Mouse (Mus musculus): Measurements from ENCODE around the gene Ric1.

The Ric1 gene

GRCm38 (mm10) chr19:29521637-29522435, at the start of gene Ric1:
TSS of gene Ric1 (plus strand) at chr19:29522282.
- Histone ChIP-seq H3K36me3 (ENCODE audit: control insufficient read depth, insufficient read depth, low read length, poor library complexity, severe bottlenecking) (no peaks in the 10 kb centered on the region), H3K27me3 (ENCODE audit: control insufficient read depth, insufficient read depth, low read length, poor library complexity, severe bottlenecking) (no peaks in the 10 kb centered on the region)
- DNase-seq (ENCODE audit: low read depth, low spot score) = peak; percentile 86

- no peak for DNase-seq (ENCODE audit: low read depth, low spot score)
- no peaks in the 10 kb centered on the region; the same call in 1 of the 2 replicates for H3K36me3 ChIP-seq (ENCODE audit: control insufficient read depth, insufficient read depth, low read length, poor library complexity, severe bottlenecking)
Observed at GRCm38 (mm10) chr19:29472424-29472823, 49.7 kb upstream of the Ric1 start.

GRCm38 (mm10) chr19:29472946-29473345, 49.1 kb upstream of the Ric1 start:
- Histone ChIP-seq H3K27me3 (ENCODE audit: control insufficient read depth, insufficient read depth, low read length, poor library complexity, severe bottlenecking) (no peaks in the 10 kb centered on the region), H3K36me3 (ENCODE audit: control insufficient read depth, insufficient read depth, low read length, poor library complexity, severe bottlenecking) (no peaks in the 10 kb centered on the region; the same call in 1 of the 2 replicates)
- DNase-seq (ENCODE audit: low read depth, low spot score) = no peak

More at GRCm38 (mm10) chr19:29472424-29472823, 49.7 kb upstream of the Ric1 start:
- no peaks in the 10 kb centered on the region for H3K27me3 ChIP-seq (ENCODE audit: control insufficient read depth, insufficient read depth, low read length, poor library complexity, severe bottlenecking)

- no peaks in the 10 kb centered on the region for H3K27me3 ChIP-seq (ENCODE audit: control insufficient read depth, insufficient read depth, low read length, poor library complexity, severe bottlenecking)
- H3K36me3 ChIP-seq (ENCODE audit: control insufficient read depth, insufficient read depth, low read length, poor library complexity, severe bottlenecking) = no peaks in the 10 kb centered on the region; the same call in 1 of the 2 replicates
- DNase-seq (ENCODE audit: low read depth, low spot score) = no peak
Observed at GRCm38 (mm10) chr19:29474803-29475202, 47.3 kb upstream of the Ric1 start.

- Histone ChIP-seq H3K27me3 (ENCODE audit: control insufficient read depth, insufficient read depth, low read length, poor library complexity, severe bottlenecking) (no peaks in the 10 kb centered on the region), H3K36me3 (ENCODE audit: control insufficient read depth, insufficient read depth, low read length, poor library complexity, severe bottlenecking) (no peaks in the 10 kb centered on the region; the same call in 1 of the 2 replicates)
- DNase-seq (ENCODE audit: low read depth, low spot score) = peak; percentile 45
Observed at GRCm38 (mm10) chr19:29475210-29475620, 46.9 kb upstream of the Ric1 start.

GRCm38 (mm10) chr19:29478598-29478997, 43.5 kb upstream of the Ric1 start:
- no peak for DNase-seq (ENCODE audit: low read depth, low spot score)
- Histone ChIP-seq H3K27me3 (ENCODE audit: control insufficient read depth, insufficient read depth, low read length, poor library complexity, severe bottlenecking) (no peaks in the 10 kb centered on the region), H3K36me3 (ENCODE audit: control insufficient read depth, insufficient read depth, low read length, poor library complexity, severe bottlenecking) (no peaks in the 10 kb centered on the region)

- Histone ChIP-seq H3K27me3 (ENCODE audit: control insufficient read depth, insufficient read depth, low read length, poor library complexity, severe bottlenecking) (no peaks in the 10 kb centered on the region), H3K36me3 (ENCODE audit: control insufficient read depth, insufficient read depth, low read length, poor library complexity, severe bottlenecking) (no peaks in the 10 kb centered on the region)
Observed at GRCm38 (mm10) chr19:29481578-29481977, 40.5 kb upstream of the Ric1 start.

GRCm38 (mm10) chr19:29482148-29482547, 39.9 kb upstream of the Ric1 start:
- Histone ChIP-seq H3K27me3 (ENCODE audit: control insufficient read depth, insufficient read depth, low read length, poor library complexity, severe bottlenecking) (no peaks in the 10 kb centered on the region), H3K36me3 (ENCODE audit: control insufficient read depth, insufficient read depth, low read length, poor library complexity, severe bottlenecking) (no peaks in the 10 kb centered on the region)
- DNase-seq (ENCODE audit: low read depth, low spot score) = no peak

More at GRCm38 (mm10) chr19:29481578-29481977, 40.5 kb upstream of the Ric1 start:
- DNase-seq (ENCODE audit: low read depth, low spot score) = no peak

GRCm38 (mm10) chr19:29482637-29483036, 39.4 kb upstream of the Ric1 start:
- no peaks in the 10 kb centered on the region for H3K27me3 ChIP-seq (ENCODE audit: control insufficient read depth, insufficient read depth, low read length, poor library complexity, severe bottlenecking)
- DNase-seq (ENCODE audit: low read depth, low spot score) = no peak
- no peaks in the 10 kb centered on the region for H3K36me3 ChIP-seq (ENCODE audit: control insufficient read depth, insufficient read depth, low read length, poor library complexity, severe bottlenecking)

- Histone ChIP-seq H3K27me3 (ENCODE audit: control insufficient read depth, insufficient read depth, low read length, poor library complexity, severe bottlenecking) (no peaks in the 10 kb centered on the region), H3K36me3 (ENCODE audit: control insufficient read depth, insufficient read depth, low read length, poor library complexity, severe bottlenecking) (no peaks in the 10 kb centered on the region)
- no peak for DNase-seq (ENCODE audit: low read depth, low spot score)
Observed at GRCm38 (mm10) chr19:29483386-29483785, 38.7 kb upstream of the Ric1 start.

GRCm38 (mm10) chr19:29484537-29484936, 37.5 kb upstream of the Ric1 start:
- no peaks in the 10 kb centered on the region for H3K36me3 ChIP-seq (ENCODE audit: control insufficient read depth, insufficient read depth, low read length, poor library complexity, severe bottlenecking)
- peak; percentile 78 for DNase-seq (ENCODE audit: low read depth, low spot score)
- no peaks in the 10 kb centered on the region for H3K27me3 ChIP-seq (ENCODE audit: control insufficient read depth, insufficient read depth, low read length, poor library complexity, severe bottlenecking)

- no peaks in the 10 kb centered on the region for H3K36me3 ChIP-seq (ENCODE audit: control insufficient read depth, insufficient read depth, low read length, poor library complexity, severe bottlenecking)
- H3K27me3 ChIP-seq (ENCODE audit: control insufficient read depth, insufficient read depth, low read length, poor library complexity, severe bottlenecking) = no peaks in the 10 kb centered on the region
- DNase-seq (ENCODE audit: low read depth, low spot score) = peak; percentile 74
Observed at GRCm38 (mm10) chr19:29485257-29485948, 36.7 kb upstream of the Ric1 start.

- DNase-seq (ENCODE audit: low read depth, low spot score) = peak; percentile 98
- Histone ChIP-seq H3K27me3 (ENCODE audit: control insufficient read depth, insufficient read depth, low read length, poor library complexity, severe bottlenecking) (no peaks in the 10 kb centered on the region), H3K36me3 (ENCODE audit: control insufficient read depth, insufficient read depth, low read length, poor library complexity, severe bottlenecking) (no peaks in the 10 kb centered on the region)
Observed at GRCm38 (mm10) chr19:29486545-29487206, 35.4 kb upstream of the Ric1 start.

GRCm38 (mm10) chr19:29487326-29488072, 34.6 kb upstream of the Ric1 start:
- no peak for DNase-seq (ENCODE audit: low read depth, low spot score)
- no peaks in the 10 kb centered on the region for H3K36me3 ChIP-seq (ENCODE audit: control insufficient read depth, insufficient read depth, low read length, poor library complexity, severe bottlenecking)
- H3K27me3 ChIP-seq (ENCODE audit: control insufficient read depth, insufficient read depth, low read length, poor library complexity, severe bottlenecking) = no peaks in the 10 kb centered on the region

Data from splenic B cell, adult 2 months (primary cell).